Mouse (Mus musculus) bone marrow macrophage, adult 2 months (primary cell): ENCODE results near the gene Dnajb8.

Experiments
- CTCF ChIP-seq: IDR thresholded peaks from 2 replicates; pipeline ENCODE4 v1.5.1; 2012; ENCODE audit warnings: low read depth, mild to moderate bottlenecking, low read length, moderate library complexity
- POLR2A ChIP-seq: IDR thresholded peaks from 2 replicates; pipeline ENCODE4 v1.6.1; 2012; ENCODE audit warnings: mild to moderate bottlenecking, low read depth, low read length, borderline replicate concordance

DNA sequence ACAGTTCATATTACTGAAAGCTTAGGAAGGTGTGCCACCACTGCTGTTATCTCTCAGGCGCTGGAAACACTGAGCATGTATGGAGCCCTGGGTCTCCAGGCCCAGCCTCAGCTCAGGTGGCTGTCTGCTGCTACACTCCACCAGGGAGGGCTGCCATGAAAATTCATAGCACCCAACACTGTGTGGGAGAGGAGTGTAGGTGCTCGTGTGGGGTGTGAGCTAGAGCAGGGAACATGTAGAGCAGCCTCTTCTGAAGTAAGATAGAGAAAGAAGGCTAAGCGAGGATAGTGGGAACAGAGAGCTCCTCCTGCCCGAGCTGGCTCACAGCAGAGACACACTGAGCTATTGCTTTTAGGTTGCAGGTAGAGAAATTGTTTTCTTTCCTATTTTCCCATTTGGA, 54.2 kb downstream of the Dnajb8 start:
- TF ChIP-seq POLR2A (no peak), CTCF (no peak)
